Mouse (Mus musculus): ENCODE results near the gene Map2k6.

The Map2k6 gene

GRCm38 (mm10) chr11:110483165-110483564 is 84.2 kb downstream of the Map2k6 start:
- DNase-seq (ENCODE audit: low read depth, low spot score): peak; percentile 83

- DNase-seq (ENCODE audit: low read depth, low spot score): no peak
Observed at GRCm38 (mm10) chr11:110484426-110484825, 85.5 kb downstream of the Map2k6 start.

GRCm38 (mm10) chr11:110485081-110485480 is 86.2 kb downstream of the Map2k6 start:
- no peak for DNase-seq (ENCODE audit: low read depth, low spot score)

- no peak for DNase-seq (ENCODE audit: low read depth, low spot score)
Observed at GRCm38 (mm10) chr11:110487796-110488195, 88.9 kb downstream of the Map2k6 start.

GRCm38 (mm10) chr11:110488301-110488700 is 89.4 kb downstream of the Map2k6 start:
- DNase-seq (ENCODE audit: low read depth, low spot score): no peak

GRCm38 (mm10) chr11:110495323-110496060 is 96.6 kb downstream of the Map2k6 start:
- DNase-seq (ENCODE audit: low read depth, low spot score): peak; percentile 32

GRCm38 (mm10) chr11:110496061-110496446 is 97.1 kb downstream of the Map2k6 start:
- DNase-seq (ENCODE audit: low read depth, low spot score): peak; percentile 80

- DNase-seq (ENCODE audit: low read depth, low spot score): no peak
Observed at GRCm38 (mm10) chr11:110497743-110498142, 98.8 kb downstream of the Map2k6 start.

- peak; percentile 56 for DNase-seq (ENCODE audit: low read depth, low spot score)
Observed at GRCm38 (mm10) chr11:110498651-110499213, 99.8 kb downstream of the Map2k6 start.

- DNase-seq (ENCODE audit: low read depth, low spot score): no peak
Observed at GRCm38 (mm10) chr11:110502937-110503670, 104.2 kb downstream of the Map2k6 start.

GRCm38 (mm10) chr11:110511466-110511865 is 112.5 kb downstream of the Map2k6 start:
- DNase-seq (ENCODE audit: low read depth, low spot score): no peak

- no peak for DNase-seq (ENCODE audit: low read depth, low spot score)
Observed at GRCm38 (mm10) chr11:110518648-110519047, 119.7 kb downstream of the Map2k6 start.

GRCm38 (mm10) chr11:110522906-110523305 is 124.0 kb downstream of the Map2k6 start:
- DNase-seq (ENCODE audit: low read depth, low spot score): no peak

GRCm38 (mm10) chr11:110526156-110526555 is 127.2 kb downstream of the Map2k6 start:
- no peak for DNase-seq (ENCODE audit: low read depth, low spot score)

GRCm38 (mm10) chr11:110531087-110531486 is 132.2 kb downstream of the Map2k6 start:
- no peak for DNase-seq (ENCODE audit: low read depth, low spot score)

GRCm38 (mm10) chr11:110534856-110535255 is 135.9 kb downstream of the Map2k6 start:
- no peak for DNase-seq (ENCODE audit: low read depth, low spot score)

GRCm38 (mm10) chr11:110536533-110536932 is 137.6 kb downstream of the Map2k6 start:
- DNase-seq (ENCODE audit: low read depth, low spot score): no peak

GRCm38 (mm10) chr11:110537602-110538001 is 138.7 kb downstream of the Map2k6 start:
- peak; percentile 77 for DNase-seq (ENCODE audit: low read depth, low spot score)

- DNase-seq (ENCODE audit: low read depth, low spot score): no peak
Observed at GRCm38 (mm10) chr11:110538206-110538605, 139.3 kb downstream of the Map2k6 start.

GRCm38 (mm10) chr11:110541933-110542332 is 143.0 kb downstream of the Map2k6 start:
- DNase-seq (ENCODE audit: low read depth, low spot score): no peak

- DNase-seq (ENCODE audit: low read depth, low spot score): no peak
Observed at GRCm38 (mm10) chr11:110544419-110545210, 145.7 kb downstream of the Map2k6 start.

- no peak for DNase-seq (ENCODE audit: low read depth, low spot score)
Observed at GRCm38 (mm10) chr11:110545416-110545815, 146.5 kb downstream of the Map2k6 start.
